Mouse (Mus musculus): ENCODE data around the gene Nbas.

- TF ChIP-seq CTCF (IDR thresholded peaks at IDR 0.05; ENCODE audit: low read depth) (no peak), EP300 (IDR thresholded peaks at IDR 0.05; ENCODE audit: low read depth) (no peak)
Observed at GRCm38 (mm10) chr12:13566421-13566820, 297.5 kb downstream of the Nbas start.

All from liver, postnatal 0 days (tissue).